Mouse (Mus musculus): ENCODE data around the gene Gfi1b. TPM values are rescaled to one million over a fixed set of nuclear protein-coding genes. Genes with fewer than 3 reads are reported as not detected.
A peak's percentile ranks its signal among the peaks of the same experiment; 100 is the strongest.

Gene Gfi1b
- total and polyA plus RNA-seq, 3 experiments = 82.9 to 277 (median 194) TPM

DNA sequence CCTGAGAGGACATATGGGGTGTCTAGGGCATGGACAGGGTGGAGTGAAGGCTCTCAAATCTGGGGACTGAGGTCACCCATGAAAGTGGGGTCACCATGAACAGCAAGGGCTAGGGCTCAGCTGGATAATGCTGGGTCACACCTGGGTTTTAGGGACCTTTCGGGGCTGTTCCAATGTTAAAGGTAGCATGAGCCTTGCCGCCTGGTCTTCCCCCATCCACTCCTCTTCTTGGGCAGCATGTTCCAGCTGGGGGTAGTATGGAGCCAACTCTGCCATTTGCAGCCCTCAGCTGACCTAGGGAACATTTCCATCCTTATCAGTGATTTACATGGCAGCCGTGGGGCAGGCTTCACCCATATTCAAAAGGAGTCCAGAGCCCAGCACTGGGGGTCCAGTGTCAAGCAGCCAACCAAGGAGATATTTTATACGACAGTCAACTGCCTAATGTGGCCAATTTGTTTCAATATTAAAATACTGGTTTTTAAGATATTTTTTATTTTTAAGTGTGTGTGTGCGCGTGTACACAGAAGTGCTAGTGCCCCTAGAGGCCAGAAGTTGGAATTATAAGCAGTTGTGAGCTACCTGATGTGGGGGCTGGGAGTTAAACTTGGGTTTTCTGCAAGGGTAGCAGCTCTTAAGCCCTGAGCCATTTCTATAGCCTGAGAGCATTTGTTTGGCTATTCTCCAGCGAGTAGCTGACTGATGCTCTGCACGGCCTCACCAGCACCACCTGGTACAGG is 15.0 kb downstream of the Gfi1b start:
- Histone ChIP-seq H3K36me3 (ENCODE audit: control insufficient read depth in 1 of 2, insufficient read depth in 2 of 2, low read length in 2 of 2) (peaks cover 4 to 53% of the 10 kb centered on the region in 2 experiments), H3K27ac (ENCODE audit: control insufficient read depth, low read depth, low read length) (peak overlapping the region; percentile 93)

DNA sequence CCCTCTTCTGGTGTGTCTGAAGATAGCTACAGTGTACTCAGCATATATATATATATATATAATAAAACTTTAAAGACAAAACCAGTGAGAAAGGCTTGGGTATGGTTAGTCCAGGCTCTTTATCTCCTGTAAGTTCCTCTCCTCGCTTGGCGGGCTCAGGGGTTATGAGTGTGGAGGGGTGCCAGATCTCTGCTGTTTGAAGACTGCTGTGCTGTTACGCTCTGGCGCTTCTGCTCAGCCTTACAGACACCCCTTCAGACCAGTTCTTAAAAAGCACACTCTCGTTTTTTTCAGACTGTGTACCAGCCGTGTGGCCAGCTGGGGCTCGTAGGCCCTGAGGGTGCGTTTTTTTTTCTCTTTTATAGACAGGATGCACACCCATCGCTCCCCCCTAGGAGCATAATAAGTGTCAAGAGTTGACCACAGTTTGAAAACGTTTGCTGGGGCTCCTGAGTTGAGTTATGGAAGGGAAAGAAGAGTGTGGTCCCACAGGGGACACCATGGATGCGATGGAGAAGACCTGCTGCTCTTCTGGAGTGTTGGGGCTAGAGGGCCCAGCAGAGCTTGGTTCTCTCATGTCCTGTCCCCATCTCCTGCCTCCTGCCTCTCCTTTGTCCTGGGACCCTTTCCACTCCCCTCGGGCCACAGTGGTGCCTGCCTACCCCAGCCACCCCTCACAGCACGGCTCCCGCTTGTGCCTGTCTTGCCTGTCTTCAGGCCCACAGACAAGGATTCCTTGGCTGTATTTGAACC is 15.8 kb downstream of the Gfi1b start:
- Histone ChIP-seq H3K36me3 (ENCODE audit: control insufficient read depth in 1 of 2, insufficient read depth in 2 of 2, low read length in 2 of 2) (peaks cover 2 to 59% of the 10 kb centered on the region in 2 experiments; a peak in 3 of 4 replicates), H3K27ac (ENCODE audit: control insufficient read depth, low read depth, low read length) (peak overlapping the region; percentile 93)
- TF ChIP-seq MAFK (IDR thresholded peaks at IDR 0.05; ENCODE audit: borderline replicate concordance, low read depth, low read length) = no peak
- TF ChIP-seq USF2 (IDR thresholded peaks at IDR 0.05; ENCODE audit: borderline replicate concordance in 1 of 2, insufficient read depth in 1 of 2, low read depth in 1 of 2, low read length in 2 of 2) = no peak
- no peak for TF ChIP-seq RAD21 (IDR thresholded peaks at IDR 0.05; ENCODE audit: low read depth, low read length)
- TF ChIP-seq POLR2AphosphoS2 (IDR thresholded peaks at IDR 0.05; ENCODE audit: low read length) = peak; percentile 28
- TF ChIP-seq USF1 (IDR thresholded peaks at IDR 0.05; ENCODE audit: low read depth, low read length) = no peak
- TF ChIP-seq TCF12 (IDR thresholded peaks at IDR 0.05; ENCODE audit: low read depth, low read length) = peak; percentile 74
- no peak for TF ChIP-seq GABPA (IDR thresholded peaks at IDR 0.05; ENCODE audit: low read depth, low read length)
- TF ChIP-seq MAZ (IDR thresholded peaks at IDR 0.05; ENCODE audit: low read depth, low read length) = no peak
- TF ChIP-seq E2F4 (IDR thresholded peaks at IDR 0.05; ENCODE audit: borderline replicate concordance, low read depth, low read length) = peak; percentile 94
- TF ChIP-seq ZMIZ1 (IDR thresholded peaks at IDR 0.05; ENCODE audit: low read depth, low read length) = no peak
- TF ChIP-seq MYC (IDR thresholded peaks at IDR 0.05; ENCODE audit: low read depth, low read length) = no peak
- TF ChIP-seq TAL1 (IDR thresholded peaks at IDR 0.05; ENCODE audit: low read length) = no peak
- peak; percentile 86; the same call in 1 of the 2 replicates for TF ChIP-seq ETS1 (IDR thresholded peaks at IDR 0.05; ENCODE audit: low read depth, low read length)
- no peak for TF ChIP-seq ELF1 (IDR thresholded peaks at IDR 0.05; ENCODE audit: low read depth, low read length)
- TF ChIP-seq MYB (IDR thresholded peaks at IDR 0.05; ENCODE audit: low read depth, low read length) = no peak

More for the DNA sequence above, 15.0 kb downstream of the Gfi1b start:
- H3K79me2 ChIP-seq (ENCODE audit: control insufficient read depth, insufficient read depth, low read length, poor library complexity) = peaks cover 2% of the 10 kb centered on the region; the same call in 1 of the 2 replicates
- TF ChIP-seq MEF2A (IDR thresholded peaks at IDR 0.05; ENCODE audit: extremely low read depth, insufficient replicate concordance, low read depth, low read length, poor library complexity, severe bottlenecking) (no peak), ZKSCAN1 (IDR thresholded peaks at IDR 0.05; ENCODE audit: low read depth, low read length) (no peak), KAT2A (conservative IDR thresholded peaks at IDR 0.05; ENCODE audit: low read depth, low read length) (no peak), TCF12 (IDR thresholded peaks at IDR 0.05; ENCODE audit: low read depth, low read length) (no peak; the same call in 1 of the 2 replicates), TBP (IDR thresholded peaks at IDR 0.05; ENCODE audit: low read depth, low read length) (0 out of 2 replicates have a peak, but pooled peaks have one; percentile 16), CHD2 (IDR thresholded peaks at IDR 0.05; ENCODE audit: low read length) (peak; percentile 64; the same call in 1 of the 2 replicates), SMC3 (IDR thresholded peaks at IDR 0.05; ENCODE audit: low read depth, low read length) (peak; percentile 11; the same call in 1 of the 2 replicates), JUND (IDR thresholded peaks at IDR 0.05; ENCODE audit: low read depth, low read length) (no peak), SIN3A (IDR thresholded peaks at IDR 0.05; ENCODE audit: low read length) (peak; percentile 29; the same call in 1 of the 2 replicates), GABPA (IDR thresholded peaks at IDR 0.05; ENCODE audit: low read depth, low read length) (no peak), GATA1 (IDR thresholded peaks at IDR 0.05; ENCODE audit: low read depth, low read length) (peak; percentile 49), MAZ (IDR thresholded peaks at IDR 0.05; ENCODE audit: low read depth, low read length) (peak; percentile 80; the same call in 1 of the 2 replicates), MXI1 (IDR thresholded peaks at IDR 0.05; ENCODE audit: low read depth, low read length) (peak; percentile 53), ELF1 (IDR thresholded peaks at IDR 0.05; ENCODE audit: low read depth, low read length) (no peak), USF2 (IDR thresholded peaks at IDR 0.05; ENCODE audit: borderline replicate concordance in 1 of 2, insufficient read depth in 1 of 2, low read depth in 1 of 2, low read length in 2 of 2) (no peak), E2F4 (IDR thresholded peaks at IDR 0.05; ENCODE audit: borderline replicate concordance, low read depth, low read length) (no peak), RAD21 (IDR thresholded peaks at IDR 0.05; ENCODE audit: low read depth, low read length) (peak; percentile 15; the same call in 1 of the 2 replicates), ZC3H11A (IDR thresholded peaks at IDR 0.05; ENCODE audit: low read depth, low read length) (peak; percentile 3; the same call in 1 of the 2 replicates), ETS1 (IDR thresholded peaks at IDR 0.05; ENCODE audit: low read depth, low read length) (peak; percentile 55; the same call in 1 of the 2 replicates), ZMIZ1 (IDR thresholded peaks at IDR 0.05; ENCODE audit: low read depth, low read length) (0 out of 2 replicates have a peak, but pooled peaks have one; percentile 51), MYC (IDR thresholded peaks at IDR 0.05; ENCODE audit: low read depth, low read length) (peak; percentile 69; the same call in 1 of the 2 replicates), TAL1 (IDR thresholded peaks at IDR 0.05; ENCODE audit: low read length) (no peak), EP300 (IDR thresholded peaks at IDR 0.05; ENCODE audit: low read depth in 1 of 2, low read length in 2 of 2) (peak; percentile 4 to 41; a peak in 1 of 4 replicates), NRF1 (IDR thresholded peaks at IDR 0.05; ENCODE audit: insufficient read depth, low read depth, low read length, poor library complexity, severe bottlenecking) (no peak), HCFC1 (IDR thresholded peaks at IDR 0.05; ENCODE audit: low read depth, low read length) (peak; percentile 61), CHD1 (IDR thresholded peaks at IDR 0.05; ENCODE audit: low read depth, low read length) (peak; percentile 16), POLR2AphosphoS2 (IDR thresholded peaks at IDR 0.05; ENCODE audit: low read length) (no peak; the same call in 1 of the 2 replicates), RCOR1 (IDR thresholded peaks at IDR 0.05; ENCODE audit: low read depth, low read length) (no peak), CTCF (IDR thresholded peaks at IDR 0.05 in 2 of 3, conservative IDR thresholded peaks at IDR 0.05 in 1 of 3; ENCODE audit: control insufficient read depth in 1 of 3, insufficient read depth in 1 of 3, low read depth in 2 of 3, low read length in 3 of 3, poor library complexity in 1 of 3, severe bottlenecking in 1 of 3) (peak; percentile 42 to 64 (median 44); a peak in 5 of 6 replicates)
- no peaks in the 10 kb centered on the region for H3K27me3 ChIP-seq (ENCODE audit: control insufficient read depth in 1 of 2, insufficient read depth in 2 of 2, low read length in 2 of 2)
- peak overlapping the region; percentile 5 to 8; a peak in 2 of 4 replicates for H3K4me3 ChIP-seq (ENCODE audit: control insufficient read depth in 1 of 2, insufficient read depth in 1 of 2, low read depth in 2 of 2, low read length in 2 of 2)
- peaks cover 12 to 54% of the 10 kb centered on the region in 2 experiments for H3K4me1 ChIP-seq (ENCODE audit: control insufficient read depth in 1 of 2, insufficient read depth in 2 of 2, low read length in 2 of 2)
- peak overlapping the region; percentile 59 for H3K9ac ChIP-seq (ENCODE audit: control insufficient read depth, low read depth, low read length, poor library complexity, severe bottlenecking)
- peak; percentile 86 for DNase-seq (ENCODE audit: low read depth, low spot score)
- H3K9me3 ChIP-seq (replicated peaks; ENCODE audit: insufficient read depth, low read length) = no peaks in the 10 kb centered on the region

More for the DNA sequence above, 15.8 kb downstream of the Gfi1b start:
- Histone ChIP-seq H3K4me1 (ENCODE audit: control insufficient read depth in 1 of 2, insufficient read depth in 2 of 2, low read length in 2 of 2) (peaks cover 20 to 62% of the 10 kb centered on the region in 2 experiments), H3K9me3 (replicated peaks; ENCODE audit: insufficient read depth, low read length) (no peaks in the 10 kb centered on the region), H3K4me3 (ENCODE audit: control insufficient read depth in 1 of 2, insufficient read depth in 1 of 2, low read depth in 2 of 2, low read length in 2 of 2) (peak overlapping the region; percentile 5 to 8; a peak in 2 of 4 replicates), H3K27me3 (ENCODE audit: control insufficient read depth in 1 of 2, insufficient read depth in 2 of 2, low read length in 2 of 2) (no peaks in the 10 kb centered on the region), H3K9ac (ENCODE audit: control insufficient read depth, low read depth, low read length, poor library complexity, severe bottlenecking) (peak overlapping the region; percentile 59), H3K79me2 (ENCODE audit: control insufficient read depth, insufficient read depth, low read length, poor library complexity) (peaks cover 2% of the 10 kb centered on the region; the same call in 1 of the 2 replicates)
- peak; percentile 97 for DNase-seq (ENCODE audit: low read depth, low spot score)

Measured in MEL (cell line).